Mouse (Mus musculus) brain, embryonic 14.5 days (tissue): ENCODE measurements at regions not wholly inside any gene's neighbourhood (a gene's known extent, or its start where the extent isn't known, plus 50 kb on each side); places are given as distances from the start of the nearest gene placed in this dataset.

Experiments
- CTCF ChIP-seq: fragments of 200-500 bp; IDR thresholded peaks from 2 replicates; pipeline ENCODE4 v1.5.1; 2012; ENCODE audit warnings: inconsistent platforms, mild to moderate bottlenecking, moderate library complexity, borderline replicate concordance; ENCODE audit not compliant: insufficient read depth, insufficient read length; ENCODE audit errors: extremely low read depth
- POLR2A ChIP-seq: fragments of 200-500 bp; IDR thresholded peaks from 2 replicates; pipeline ENCODE4 v1.6.1; 2012; ENCODE audit warnings: mild to moderate bottlenecking, inconsistent platforms, borderline replicate concordance; ENCODE audit not compliant: poor library complexity, insufficient read depth, insufficient read length, severe bottlenecking; ENCODE audit errors: extremely low read depth

- TF ChIP-seq CTCF (no peak), POLR2A (no peak)
Observed at GRCm38 (mm10) chr6:19163492-19163891, 297.4 kb downstream of the Ankrd7 start.
